Mouse (Mus musculus): ENCODE results near the gene Ecm2. TPM values are rescaled to one million over a fixed set of nuclear protein-coding genes. Genes with fewer than 3 reads are reported as not detected.

The Ecm2 gene
- polyA plus RNA-seq, 1 experiment from 2014 or later = 0.13 TPM

- H3K4me3 ChIP-seq (ENCODE audit: low read depth, low read length) = no peak overlapping the region
- WGBS = 94% methylated on average over 3 of the region's 3 CpGs
- H3K27ac ChIP-seq (replicated peaks; ENCODE audit: low read depth, low read length) = no peak overlapping the region
- no peaks in the 10 kb centered on the region for H3K36me3 ChIP-seq (replicated peaks; ENCODE audit: control insufficient read depth, insufficient read depth, low read depth, low read length)
- no peaks in the 10 kb centered on the region for H3K4me1 ChIP-seq (ENCODE audit: control insufficient read depth, insufficient read depth, low read length)
- no peak overlapping the region for H3K9ac ChIP-seq (replicated peaks; ENCODE audit: low read length)
- H3K4me2 ChIP-seq (ENCODE audit: low read depth, low read length) = no peak overlapping the region
- H3K9me3 ChIP-seq (replicated peaks; ENCODE audit: control insufficient read depth, low read length) = no peaks in the 10 kb centered on the region
- DNase-seq (ENCODE audit: low spot score) = no peak
- H3K27me3 ChIP-seq (ENCODE audit: control insufficient read depth, insufficient read depth, low read length) = no peaks in the 10 kb centered on the region
- no peak for ATAC-seq (replicated peaks; ENCODE audit: insufficient number of reproducible peaks, low FRiP score, low TSS enrichment, low read depth)
Measured at GRCm38 (mm10) chr13:49549616-49550015, 45.0 kb downstream of the Ecm2 start.

GRCm38 (mm10) chr13:49554519-49554918 lies 49.9 kb downstream of the Ecm2 start:
- 73% methylated on average over 5 of the region's 5 CpGs for WGBS

GRCm38 (mm10) chr13:49556203-49556602 lies 51.6 kb downstream of the Ecm2 start:
- Histone ChIP-seq H3K4me3 (ENCODE audit: low read depth, low read length) (no peak overlapping the region), H3K36me3 (replicated peaks; ENCODE audit: control insufficient read depth, insufficient read depth, low read depth, low read length) (no peaks in the 10 kb centered on the region), H3K9ac (replicated peaks; ENCODE audit: low read length) (no peak overlapping the region), H3K4me2 (ENCODE audit: low read depth, low read length) (no peak overlapping the region), H3K9me3 (replicated peaks; ENCODE audit: control insufficient read depth, low read length) (no peaks in the 10 kb centered on the region), H3K27ac (replicated peaks; ENCODE audit: low read depth, low read length) (no peak overlapping the region), H3K27me3 (ENCODE audit: control insufficient read depth, insufficient read depth, low read length) (no peaks in the 10 kb centered on the region), H3K4me1 (ENCODE audit: control insufficient read depth, insufficient read depth, low read length) (no peaks in the 10 kb centered on the region)
- ATAC-seq (replicated peaks; ENCODE audit: insufficient number of reproducible peaks, low FRiP score, low TSS enrichment, low read depth) (no peak), DNase-seq (ENCODE audit: low spot score) (no peak)
- 93% methylated on average over 1 of the region's 1 CpGs for WGBS

More at GRCm38 (mm10) chr13:49554519-49554918, 49.9 kb downstream of the Ecm2 start:
- no peak overlapping the region for H3K27ac ChIP-seq (replicated peaks; ENCODE audit: low read depth, low read length)
- no peaks in the 10 kb centered on the region for H3K27me3 ChIP-seq (ENCODE audit: control insufficient read depth, insufficient read depth, low read length)
- H3K9ac ChIP-seq (replicated peaks; ENCODE audit: low read length) = no peak overlapping the region
- DNase-seq (ENCODE audit: low spot score) = no peak
- H3K36me3 ChIP-seq (replicated peaks; ENCODE audit: control insufficient read depth, insufficient read depth, low read depth, low read length) = no peaks in the 10 kb centered on the region
- no peak overlapping the region for H3K4me3 ChIP-seq (ENCODE audit: low read depth, low read length)
- no peak for ATAC-seq (replicated peaks; ENCODE audit: insufficient number of reproducible peaks, low FRiP score, low TSS enrichment, low read depth)
- no peaks in the 10 kb centered on the region for H3K9me3 ChIP-seq (replicated peaks; ENCODE audit: control insufficient read depth, low read length)
- H3K4me1 ChIP-seq (ENCODE audit: control insufficient read depth, insufficient read depth, low read length) = no peaks in the 10 kb centered on the region
- no peak overlapping the region for H3K4me2 ChIP-seq (ENCODE audit: low read depth, low read length)

GRCm38 (mm10) chr13:49556924-49557323 lies 52.3 kb downstream of the Ecm2 start:
- 74% methylated on average over 1 of the region's 1 CpGs for WGBS

GRCm38 (mm10) chr13:49559185-49559584 lies 54.6 kb downstream of the Ecm2 start:
- Histone ChIP-seq H3K27ac (replicated peaks; ENCODE audit: low read depth, low read length) (no peak overlapping the region), H3K9me3 (replicated peaks; ENCODE audit: control insufficient read depth, low read length) (no peaks in the 10 kb centered on the region), H3K27me3 (ENCODE audit: control insufficient read depth, insufficient read depth, low read length) (no peaks in the 10 kb centered on the region), H3K4me3 (ENCODE audit: low read depth, low read length) (no peak overlapping the region), H3K4me1 (ENCODE audit: control insufficient read depth, insufficient read depth, low read length) (no peaks in the 10 kb centered on the region), H3K4me2 (ENCODE audit: low read depth, low read length) (no peak overlapping the region), H3K36me3 (replicated peaks; ENCODE audit: control insufficient read depth, insufficient read depth, low read depth, low read length) (no peaks in the 10 kb centered on the region), H3K9ac (replicated peaks; ENCODE audit: low read length) (no peak overlapping the region)
- WGBS = 30% methylated on average over 2 of the region's 2 CpGs
- ATAC-seq (replicated peaks; ENCODE audit: insufficient number of reproducible peaks, low FRiP score, low TSS enrichment, low read depth) (no peak), DNase-seq (ENCODE audit: low spot score) (peak; percentile 21)

More at GRCm38 (mm10) chr13:49556924-49557323, 52.3 kb downstream of the Ecm2 start:
- H3K4me3 ChIP-seq (ENCODE audit: low read depth, low read length) = no peak overlapping the region
- no peak overlapping the region for H3K4me2 ChIP-seq (ENCODE audit: low read depth, low read length)
- no peaks in the 10 kb centered on the region for H3K4me1 ChIP-seq (ENCODE audit: control insufficient read depth, insufficient read depth, low read length)
- no peaks in the 10 kb centered on the region for H3K9me3 ChIP-seq (replicated peaks; ENCODE audit: control insufficient read depth, low read length)
- no peaks in the 10 kb centered on the region for H3K27me3 ChIP-seq (ENCODE audit: control insufficient read depth, insufficient read depth, low read length)
- no peak overlapping the region for H3K27ac ChIP-seq (replicated peaks; ENCODE audit: low read depth, low read length)
- H3K36me3 ChIP-seq (replicated peaks; ENCODE audit: control insufficient read depth, insufficient read depth, low read depth, low read length) = no peaks in the 10 kb centered on the region
- no peak for ATAC-seq (replicated peaks; ENCODE audit: insufficient number of reproducible peaks, low FRiP score, low TSS enrichment, low read depth)
- H3K9ac ChIP-seq (replicated peaks; ENCODE audit: low read length) = no peak overlapping the region
- DNase-seq (ENCODE audit: low spot score) = no peak

GRCm38 (mm10) chr13:49560886-49561285 lies 56.3 kb downstream of the Ecm2 start:
- Histone ChIP-seq H3K4me1 (ENCODE audit: control insufficient read depth, insufficient read depth, low read length) (no peaks in the 10 kb centered on the region), H3K36me3 (replicated peaks; ENCODE audit: control insufficient read depth, insufficient read depth, low read depth, low read length) (no peaks in the 10 kb centered on the region), H3K9me3 (replicated peaks; ENCODE audit: control insufficient read depth, low read length) (no peaks in the 10 kb centered on the region), H3K4me3 (ENCODE audit: low read depth, low read length) (no peak overlapping the region), H3K27ac (replicated peaks; ENCODE audit: low read depth, low read length) (no peak overlapping the region), H3K9ac (replicated peaks; ENCODE audit: low read length) (no peak overlapping the region), H3K27me3 (ENCODE audit: control insufficient read depth, insufficient read depth, low read length) (no peaks in the 10 kb centered on the region), H3K4me2 (ENCODE audit: low read depth, low read length) (no peak overlapping the region)
- WGBS = 57% methylated on average over 2 of the region's 2 CpGs
- ATAC-seq (replicated peaks; ENCODE audit: insufficient number of reproducible peaks, low FRiP score, low TSS enrichment, low read depth) = no peak
- no peak for DNase-seq (ENCODE audit: low spot score)

GRCm38 (mm10) chr13:49564347-49564746 lies 59.7 kb downstream of the Ecm2 start:
- Histone ChIP-seq H3K27me3 (ENCODE audit: control insufficient read depth, insufficient read depth, low read length) (no peaks in the 10 kb centered on the region), H3K36me3 (replicated peaks; ENCODE audit: control insufficient read depth, insufficient read depth, low read depth, low read length) (no peaks in the 10 kb centered on the region), H3K27ac (replicated peaks; ENCODE audit: low read depth, low read length) (no peak overlapping the region), H3K4me2 (ENCODE audit: low read depth, low read length) (no peak overlapping the region), H3K4me3 (ENCODE audit: low read depth, low read length) (no peak overlapping the region), H3K4me1 (ENCODE audit: control insufficient read depth, insufficient read depth, low read length) (no peaks in the 10 kb centered on the region), H3K9ac (replicated peaks; ENCODE audit: low read length) (no peak overlapping the region), H3K9me3 (replicated peaks; ENCODE audit: control insufficient read depth, low read length) (no peaks in the 10 kb centered on the region)
- DNase-seq (ENCODE audit: low spot score) (no peak), ATAC-seq (replicated peaks; ENCODE audit: insufficient number of reproducible peaks, low FRiP score, low TSS enrichment, low read depth) (no peak)
- 92% methylated on average over 1 of the region's 1 CpGs for whole genome bisulfite sequencing

GRCm38 (mm10) chr13:49570371-49570770 lies 65.8 kb downstream of the Ecm2 start:
- 65% methylated on average over 3 of the region's 3 CpGs for WGBS
- Histone ChIP-seq H3K36me3 (replicated peaks; ENCODE audit: control insufficient read depth, insufficient read depth, low read depth, low read length) (no peaks in the 10 kb centered on the region), H3K4me2 (ENCODE audit: low read depth, low read length) (no peak overlapping the region), H3K27me3 (ENCODE audit: control insufficient read depth, insufficient read depth, low read length) (no peaks in the 10 kb centered on the region), H3K27ac (replicated peaks; ENCODE audit: low read depth, low read length) (no peak overlapping the region), H3K4me1 (ENCODE audit: control insufficient read depth, insufficient read depth, low read length) (no peaks in the 10 kb centered on the region), H3K9me3 (replicated peaks; ENCODE audit: control insufficient read depth, low read length) (no peaks in the 10 kb centered on the region), H3K4me3 (ENCODE audit: low read depth, low read length) (no peak overlapping the region), H3K9ac (replicated peaks; ENCODE audit: low read length) (no peak overlapping the region)
- ATAC-seq (replicated peaks; ENCODE audit: insufficient number of reproducible peaks, low FRiP score, low TSS enrichment, low read depth) (no peak), DNase-seq (ENCODE audit: low spot score) (no peak)

All from embryonic facial prominence, embryonic 11.5 days (tissue).